Mouse (Mus musculus) CD4-positive naive resting alpha-beta T cell, adult 76 days (primary cell): ENCODE data around the gene Drg2. TPM values are rescaled to one million over a fixed set of nuclear protein-coding genes. Genes with fewer than 3 reads are reported as not detected.

ENCODE experiments used
- total RNA-seq: library from RNA; stranded (reverse); gene quantifications from one replicate; pipeline ENCODE4 v1.2.4, GENCODE M21; 2023

The Drg2 gene
- 53.0 TPM for total RNA-seq

DNA sequence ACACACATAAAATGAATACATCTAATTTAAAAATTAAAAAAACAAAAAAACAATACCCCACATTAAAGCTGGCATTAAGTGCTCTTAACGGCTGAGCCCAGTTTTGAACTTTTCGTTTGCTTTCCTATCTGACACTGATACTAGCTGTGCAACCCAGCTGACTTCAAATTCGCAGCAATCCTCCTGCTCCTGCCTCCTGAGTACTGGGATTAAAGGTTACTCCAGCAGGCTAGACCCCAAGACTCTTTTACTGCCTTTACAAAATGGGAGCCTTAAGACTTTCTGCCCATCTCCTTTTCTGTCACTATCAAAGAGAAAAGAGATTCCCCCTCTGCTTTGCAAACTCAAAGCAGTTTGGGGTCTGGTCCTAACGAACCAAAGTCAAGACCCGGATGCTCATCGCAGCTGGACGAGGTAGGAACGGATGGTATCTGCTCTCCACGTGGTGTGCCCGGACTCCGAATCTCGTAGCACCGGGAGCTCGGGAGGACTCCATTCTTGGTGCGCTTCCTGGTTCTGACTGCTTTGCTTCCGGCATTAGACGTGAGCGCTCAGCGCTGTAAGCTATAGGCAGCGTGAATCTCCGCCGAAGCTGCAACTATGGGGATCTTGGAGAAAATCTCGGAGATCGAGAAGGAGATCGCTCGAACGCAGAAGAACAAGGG is at the start of gene Drg2:
Gene Drg2 (plus strand): TSS at position 512 of the 665 bp plus-strand sequence.

DNA sequence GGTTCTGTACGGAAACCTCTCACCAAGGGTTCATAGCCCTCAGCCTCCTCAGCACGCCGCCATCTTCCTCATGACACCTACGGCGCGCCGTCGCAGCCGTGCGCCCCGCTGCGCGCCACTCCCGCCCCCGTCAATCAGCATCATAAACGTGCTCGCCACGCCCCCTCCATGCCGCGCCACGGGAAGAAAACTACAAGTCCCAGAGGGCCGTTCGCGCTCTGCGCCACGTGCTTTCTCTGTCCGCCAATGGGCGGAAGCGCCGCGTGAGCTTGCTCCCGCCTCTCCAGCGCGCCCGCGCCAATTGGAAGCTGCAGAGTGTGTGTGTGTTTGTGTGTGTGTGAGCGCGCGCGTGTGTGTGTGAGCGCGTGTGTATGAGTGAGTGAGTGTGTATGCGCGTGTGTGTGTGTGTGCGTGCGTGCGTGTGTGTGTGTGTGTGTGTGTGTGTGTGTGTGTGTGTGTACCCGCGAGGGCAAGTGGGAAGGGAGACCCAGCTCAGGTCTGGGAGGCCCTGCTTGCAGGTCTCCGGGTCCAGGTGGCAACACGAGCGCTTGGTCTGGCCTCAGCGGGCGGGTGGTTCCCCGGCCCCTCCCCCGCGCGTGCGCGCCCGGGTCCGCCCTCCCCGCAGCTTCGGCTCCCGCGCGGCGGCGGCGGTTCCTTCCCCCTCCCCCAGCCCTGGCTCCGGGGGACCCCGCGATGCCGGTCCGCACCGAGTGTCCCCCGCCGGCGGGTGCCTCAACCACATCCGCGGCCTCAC is 37.3 kb upstream of the Drg2 start, which contains the start of gene Gid4:
Gene Gid4 (plus strand): TSS at position 183 of the 754 bp plus-strand sequence.

DNA sequence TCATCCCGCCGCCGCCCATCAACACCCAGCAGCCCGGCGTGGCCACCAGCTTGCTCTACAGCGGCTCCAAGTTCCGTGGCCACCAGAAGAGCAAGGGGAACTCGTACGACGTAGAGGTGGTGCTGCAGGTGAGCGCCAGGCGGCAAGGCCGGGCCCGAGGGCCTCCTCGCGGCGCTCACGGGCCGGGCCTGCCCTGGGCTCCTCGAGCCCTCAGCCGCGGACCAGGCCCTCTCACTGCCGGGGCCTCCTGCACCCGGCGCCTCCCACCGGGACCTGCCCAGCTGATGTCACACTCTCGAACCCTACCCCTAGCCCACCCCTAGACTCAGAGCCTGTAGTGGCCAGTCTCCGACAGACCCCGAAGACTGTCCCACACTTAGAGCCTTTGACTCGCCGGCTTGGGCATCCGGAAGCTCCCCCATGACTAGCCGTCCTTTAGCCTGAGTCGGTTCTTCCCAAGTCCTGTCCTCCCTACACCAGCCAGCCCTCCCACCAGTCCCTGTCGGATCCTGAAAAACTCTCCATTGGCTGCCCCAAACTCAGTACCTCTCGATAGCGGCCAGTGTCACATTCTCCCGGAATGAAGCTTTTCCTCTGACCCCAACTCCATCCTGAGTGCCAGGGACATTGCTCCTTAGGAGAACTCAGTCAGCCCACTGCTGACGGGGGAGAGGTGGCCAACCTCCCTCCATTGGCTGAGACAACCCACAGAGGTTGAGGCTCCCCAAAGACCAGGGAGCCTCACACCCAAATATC is 36.5 kb upstream of the Drg2 start, which contains the start of gene Atpaf2:
Gene Atpaf2 (minus strand): TSS at position 741 of the 756 bp plus-strand sequence.

DNA sequence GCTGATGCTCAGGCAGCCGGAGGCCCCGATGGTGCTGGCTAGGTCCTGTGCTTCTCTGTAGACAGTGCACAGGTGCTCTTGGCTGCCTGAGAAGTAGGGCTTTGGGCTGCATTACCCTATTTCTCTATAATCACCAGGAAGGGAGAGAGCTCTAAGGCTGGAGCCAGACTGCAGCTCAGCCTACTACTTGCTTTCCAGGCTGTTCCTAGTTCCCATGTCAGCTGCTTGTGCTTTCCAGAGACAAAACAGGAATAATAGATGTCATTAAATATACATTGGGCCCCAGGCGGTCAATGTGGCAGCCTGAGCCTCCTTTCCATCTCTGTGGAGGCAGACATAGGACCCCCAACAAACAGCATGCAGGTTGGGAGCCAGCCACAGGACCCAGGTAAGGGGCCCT is 14.6 kb downstream of the Drg2 start, which contains the start of gene Myo15:
Gene Myo15 (plus strand): TSS at position 301 of the 400 bp plus-strand sequence.

Other genes starting within 250 kb of the Drg2 start
- gene Srebf1, start 232.0 kb upstream of the Drg2 start, total RNA-seq, result 143 TPM
- 33.2 TPM for gene Tom1l2, start 101.7 kb upstream of the Drg2 start, total RNA-seq
- gene Drc3, start 101.3 kb upstream of the Drg2 start, total RNA-seq, result 0.47 TPM
- 21.1 TPM for gene Gid4, start 37.4 kb upstream of the Drg2 start, total RNA-seq
- 33.5 TPM for gene Atpaf2, start 36.1 kb upstream of the Drg2 start, total RNA-seq
- gene Myo15, start 14.7 kb downstream of the Drg2 start, total RNA-seq, result 0.35 TPM
- 67.2 TPM for gene Alkbh5, start 81.8 kb downstream of the Drg2 start, total RNA-seq
- gene Llgl1, start 245.1 kb downstream of the Drg2 start, total RNA-seq, result 31.2 TPM